Mouse (Mus musculus): ENCODE results near the gene Pard6b. TPM values are rescaled to one million over a fixed set of nuclear protein-coding genes. Genes with fewer than 3 reads are reported as not detected.

Gene Pard6b
- polyA plus RNA-seq, 1 experiment from 2014 or later: 13.8 TPM

DNA sequence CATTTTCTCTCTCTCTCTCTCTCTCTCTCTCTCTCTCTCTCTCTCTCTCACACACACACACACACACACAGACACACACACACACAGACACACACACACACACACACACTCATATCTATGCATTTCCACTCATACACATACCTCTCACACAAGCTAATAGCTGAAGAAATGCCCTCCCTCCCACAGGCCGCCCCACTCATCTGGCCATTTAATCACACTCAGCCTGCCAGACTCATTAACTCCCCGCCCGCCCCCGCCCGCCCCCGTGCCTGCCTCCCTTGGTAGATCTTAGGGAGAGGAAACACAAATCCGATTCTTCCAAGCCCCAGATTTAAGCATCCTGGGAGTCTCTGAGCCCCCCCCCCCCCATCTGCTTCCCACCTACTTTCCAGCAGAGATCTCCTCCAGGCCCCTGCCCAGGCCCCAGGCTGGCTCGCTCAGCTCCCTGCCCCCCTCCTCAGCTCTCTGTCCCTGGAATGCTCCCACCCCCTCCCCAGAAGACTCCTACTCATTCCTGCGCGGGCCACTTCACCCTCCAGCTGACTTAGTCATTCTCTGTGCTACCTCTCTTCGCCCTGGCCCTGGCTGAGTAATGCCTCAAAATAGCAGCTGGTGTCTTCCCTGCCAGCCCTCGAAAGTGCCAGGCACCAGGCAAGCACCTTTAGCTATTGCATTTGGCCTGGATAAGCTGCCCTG is 8.2 kb upstream of the Pard6b start:
- Histone ChIP-seq H3K36me3 (ENCODE audit: control insufficient read depth, insufficient read depth) (no peaks in the 10 kb centered on the region), H3K9ac (ENCODE audit: low read depth, low read length) (no peak overlapping the region), H3K4me2 (replicated peaks; ENCODE audit: low read depth) (no peak overlapping the region), H3K27me3 (replicated peaks; ENCODE audit: control insufficient read depth, insufficient read depth, low read length) (no peaks in the 10 kb centered on the region), H3K4me3 (ENCODE audit: low read depth, low read length) (no peak overlapping the region), H3K9me3 (ENCODE audit: control insufficient read depth) (no peaks in the 10 kb centered on the region), H3K4me1 (replicated peaks; ENCODE audit: control insufficient read depth, insufficient read depth, low read length) (0 out of 2 replicates have a peak, but pooled peaks cover 3% of the 10 kb centered on the region), H3K27ac (ENCODE audit: low read depth, low read length) (no peak overlapping the region)
- ATAC-seq: no peak
- 32% methylated on average over 12 of the region's 12 CpGs for WGBS
- TF ChIP-seq CTCF (IDR thresholded peaks at IDR 0.05; ENCODE audit: low read depth): no peak

DNA sequence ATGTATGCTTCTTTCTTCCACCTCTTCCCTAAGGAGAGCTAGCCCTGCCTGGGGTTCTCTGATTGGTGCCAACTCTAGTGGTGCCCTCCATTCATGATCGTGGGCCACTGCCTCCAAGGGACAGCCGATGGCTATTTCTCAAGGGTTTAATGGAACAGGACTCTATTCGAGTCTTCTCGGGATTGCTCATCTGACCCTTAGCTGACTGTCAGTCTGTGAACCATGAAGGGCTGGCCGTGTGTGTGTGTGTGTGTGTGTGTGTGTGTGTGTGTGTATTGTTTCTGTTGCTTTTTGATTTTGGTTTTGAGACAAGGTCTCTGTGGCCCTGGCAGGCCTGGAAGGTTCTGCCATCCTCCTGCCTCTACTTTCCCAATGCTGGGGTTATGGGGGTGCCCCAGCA is 7.1 kb upstream of the Pard6b start:
- no peak overlapping the region for H3K27ac ChIP-seq (ENCODE audit: low read depth, low read length)
- H3K4me1 ChIP-seq (replicated peaks; ENCODE audit: control insufficient read depth, insufficient read depth, low read length): 0 out of 2 replicates have a peak, but pooled peaks cover 3% of the 10 kb centered on the region
- H3K4me2 ChIP-seq (replicated peaks; ENCODE audit: low read depth): no peak overlapping the region
- no peak overlapping the region for H3K4me3 ChIP-seq (ENCODE audit: low read depth, low read length)
- no peaks in the 10 kb centered on the region for H3K9me3 ChIP-seq (ENCODE audit: control insufficient read depth)
- WGBS: 73% methylated on average over 5 of the region's 5 CpGs
- no peak for TF ChIP-seq CTCF (IDR thresholded peaks at IDR 0.05; ENCODE audit: low read depth)
- no peaks in the 10 kb centered on the region for H3K27me3 ChIP-seq (replicated peaks; ENCODE audit: control insufficient read depth, insufficient read depth, low read length)
- ATAC-seq: no peak
- H3K9ac ChIP-seq (ENCODE audit: low read depth, low read length): no peak overlapping the region
- H3K36me3 ChIP-seq (ENCODE audit: control insufficient read depth, insufficient read depth): no peaks in the 10 kb centered on the region

DNA sequence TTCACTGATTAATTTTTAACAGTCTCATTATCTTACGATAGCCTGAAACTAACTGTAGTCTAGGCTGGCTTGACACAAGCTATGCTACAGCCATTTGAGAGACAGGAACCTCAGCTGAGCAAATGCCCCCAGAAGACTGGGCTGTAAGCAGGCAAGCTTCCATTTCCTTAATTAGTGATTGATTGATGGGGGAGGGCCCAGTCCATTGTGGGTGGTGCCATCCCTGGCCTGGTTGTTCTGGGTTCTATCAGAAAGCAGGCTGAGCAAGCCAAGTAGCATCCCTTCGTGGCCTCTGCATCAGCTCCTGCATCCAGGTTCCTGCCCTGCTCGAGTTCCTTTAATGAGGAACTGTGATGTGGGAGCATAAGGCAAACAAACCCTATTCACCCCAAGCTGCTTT is 6.3 kb upstream of the Pard6b start:
- Histone ChIP-seq H3K9ac (ENCODE audit: low read depth, low read length) (no peak overlapping the region), H3K36me3 (ENCODE audit: control insufficient read depth, insufficient read depth) (no peaks in the 10 kb centered on the region), H3K27me3 (replicated peaks; ENCODE audit: control insufficient read depth, insufficient read depth, low read length) (no peaks in the 10 kb centered on the region), H3K4me1 (replicated peaks; ENCODE audit: control insufficient read depth, insufficient read depth, low read length) (0 out of 2 replicates have a peak, but pooled peaks cover 3% of the 10 kb centered on the region), H3K9me3 (ENCODE audit: control insufficient read depth) (no peaks in the 10 kb centered on the region), H3K27ac (ENCODE audit: low read depth, low read length) (no peak overlapping the region), H3K4me2 (replicated peaks; ENCODE audit: low read depth) (no peak overlapping the region), H3K4me3 (ENCODE audit: low read depth, low read length) (no peak overlapping the region)
- ATAC-seq: no peak
- WGBS: 27% methylated on average over 3 of the region's 3 CpGs
- no peak for TF ChIP-seq CTCF (IDR thresholded peaks at IDR 0.05; ENCODE audit: low read depth)

DNA sequence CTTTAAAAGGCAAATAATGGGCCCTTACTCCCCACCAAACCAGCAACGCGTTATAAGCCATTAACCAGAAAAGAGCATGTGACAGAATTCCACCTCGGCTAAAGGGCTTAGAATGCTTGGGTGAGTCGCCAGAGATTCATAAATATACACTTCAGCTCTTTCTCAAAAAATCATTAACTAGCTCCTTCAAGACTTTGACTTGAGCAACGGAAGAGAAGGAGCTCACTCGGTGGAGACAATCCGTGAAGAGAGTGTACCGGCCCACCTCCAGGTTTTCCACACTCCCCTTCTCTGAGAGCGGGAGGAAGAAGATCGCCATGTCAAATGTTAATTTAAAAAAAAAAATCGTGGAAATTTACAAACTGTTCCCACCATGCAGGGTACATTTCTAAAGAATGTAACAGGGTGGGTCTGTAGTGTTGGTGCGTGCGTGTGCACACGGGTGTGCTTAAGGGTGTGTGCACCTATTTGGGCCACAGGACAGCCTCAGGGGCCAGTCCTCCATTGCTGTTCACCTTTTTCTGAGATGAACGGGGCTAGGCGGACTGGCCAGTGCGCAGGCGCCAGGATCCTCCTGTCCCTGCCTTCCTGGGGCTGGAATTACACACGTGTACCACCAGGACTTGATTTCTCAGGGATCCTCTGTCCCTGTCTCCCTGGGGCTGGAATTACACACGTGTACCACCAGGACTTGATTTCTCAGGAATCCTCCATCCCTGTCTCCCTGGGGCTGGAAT is 3.8 kb upstream of the Pard6b start:
- 42% methylated on average over 20 of the region's 20 CpGs for WGBS
- Histone ChIP-seq H3K4me1 (replicated peaks; ENCODE audit: control insufficient read depth, insufficient read depth, low read length) (0 out of 2 replicates have a peak, but pooled peaks cover 3% of the 10 kb centered on the region), H3K9ac (ENCODE audit: low read depth, low read length) (no peak overlapping the region), H3K36me3 (ENCODE audit: control insufficient read depth, insufficient read depth) (no peaks in the 10 kb centered on the region), H3K27me3 (replicated peaks; ENCODE audit: control insufficient read depth, insufficient read depth, low read length) (no peaks in the 10 kb centered on the region), H3K4me2 (replicated peaks; ENCODE audit: low read depth) (peak overlapping the region; percentile 30), H3K4me3 (ENCODE audit: low read depth, low read length) (no peak overlapping the region), H3K27ac (ENCODE audit: low read depth, low read length) (peak overlapping the region; percentile 94), H3K9me3 (ENCODE audit: control insufficient read depth) (no peaks in the 10 kb centered on the region)
- ATAC-seq: no peak
- no peak for TF ChIP-seq CTCF (IDR thresholded peaks at IDR 0.05; ENCODE audit: low read depth)

DNA sequence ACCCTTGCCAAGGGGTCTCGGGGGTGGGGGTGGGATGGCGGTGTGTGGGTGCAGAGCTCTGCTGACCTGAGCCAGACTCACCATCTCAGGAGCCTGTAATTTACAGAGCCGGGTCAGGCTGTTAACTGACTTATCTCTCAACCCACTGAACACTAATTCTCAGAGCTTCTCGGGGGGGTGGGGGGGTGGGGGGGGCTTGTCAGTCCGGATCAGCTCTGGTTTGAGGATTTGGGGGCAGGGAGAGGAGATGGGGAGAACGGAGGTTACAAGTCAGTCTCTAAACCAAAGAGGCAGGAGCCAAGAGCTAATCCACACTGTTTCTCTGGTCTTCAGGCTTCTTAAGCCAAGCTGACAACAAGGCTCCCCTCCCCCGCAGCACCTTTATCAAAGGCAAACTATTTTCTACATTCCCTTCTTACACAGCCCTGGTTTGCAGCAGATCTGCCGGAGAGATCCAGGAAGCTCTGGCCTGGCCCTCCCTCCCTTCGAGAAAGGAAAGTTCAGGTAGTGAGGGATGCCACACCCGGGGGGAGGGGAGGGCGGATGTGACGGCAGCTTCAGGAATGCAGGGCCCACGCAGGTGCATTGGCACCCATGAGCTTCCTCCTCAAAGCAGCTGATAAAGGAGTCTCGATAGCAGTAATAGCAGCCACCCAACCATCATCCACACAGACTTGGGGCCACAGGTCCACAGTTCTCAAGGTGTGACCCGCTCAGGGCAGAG is 2.5 kb upstream of the Pard6b start:
- ATAC-seq: peak; percentile 65
- WGBS: 13% methylated on average over 15 of the region's 15 CpGs

More for the DNA sequence above, 2.5 kb upstream of the Pard6b start:
- peak overlapping the region; percentile 50; the same call in 1 of the 2 replicates for H3K9ac ChIP-seq (ENCODE audit: low read depth, low read length)
- H3K27ac ChIP-seq (ENCODE audit: low read depth, low read length): peak overlapping the region; percentile 94
- peak overlapping the region; percentile 54 for H3K4me2 ChIP-seq (replicated peaks; ENCODE audit: low read depth)
- no peaks in the 10 kb centered on the region for H3K4me1 ChIP-seq (replicated peaks; ENCODE audit: control insufficient read depth, insufficient read depth, low read length)
- no peak for TF ChIP-seq CTCF (IDR thresholded peaks at IDR 0.05; ENCODE audit: low read depth)
- peak overlapping the region; percentile 18; the same call in 1 of the 2 replicates for H3K4me3 ChIP-seq (ENCODE audit: low read depth, low read length)
- H3K36me3 ChIP-seq (ENCODE audit: control insufficient read depth, insufficient read depth): no peaks in the 10 kb centered on the region
- H3K27me3 ChIP-seq (replicated peaks; ENCODE audit: control insufficient read depth, insufficient read depth, low read length): no peaks in the 10 kb centered on the region
- H3K9me3 ChIP-seq (ENCODE audit: control insufficient read depth): no peaks in the 10 kb centered on the region

All from intestine, postnatal 0 days (tissue).